Mouse (Mus musculus) forebrain, postnatal 0 days (tissue): Measurements from ENCODE around the gene Lmln. TPM values are rescaled to one million over a fixed set of nuclear protein-coding genes. Genes with fewer than 3 reads are reported as not detected.
"Not testable (repeated sequence)": the region's sequence is repeated elsewhere in the genome, so short reads cannot be mapped to it uniquely, and the experiment has no call there.

Experiments
- ATAC-seq: fragments of 200-750 bp; cut with Nextera tagmentation; 2 replicates; pipeline ENCODE4 v1.8.0; 2017; ENCODE audit warnings: mild to moderate bottlenecking, moderate library complexity
- DNase-seq: peaks from one replicate; pipeline ENCODE4 v3.0.0-alpha.2; 2015
- H3K27ac ChIP-seq: fragments of 300-500 bp; sonication (generic); 2 replicates; pipeline ENCODE4 v1.5.1; 2014; ENCODE audit warnings: low read depth, mild to moderate bottlenecking, antibody characterized with exemption, low read length, moderate library complexity, mixed read lengths
- H3K27me3 ChIP-seq: fragments of 300-500 bp; sonication (generic); 2 replicates; pipeline ENCODE4 v1.6.1; 2014; ENCODE audit warnings: mild to moderate bottlenecking, low read length, mixed read lengths; ENCODE audit not compliant: insufficient read depth
- H3K36me3 ChIP-seq: fragments of 300-500 bp; sonication (generic); 2 replicates; pipeline ENCODE4 v1.6.1; 2014; ENCODE audit warnings: mild to moderate bottlenecking, moderate library complexity; ENCODE audit not compliant: insufficient read depth
- H3K4me1 ChIP-seq: fragments of 300-500 bp; sonication (generic); 2 replicates; pipeline ENCODE4 v1.6.1; 2014; ENCODE audit warnings: antibody characterized with exemption; ENCODE audit not compliant: insufficient read depth
- H3K4me2 ChIP-seq: fragments of 300-500 bp; sonication (generic); 2 replicates; pipeline ENCODE4 v1.6.1; 2014; ENCODE audit warnings: low read depth, mild to moderate bottlenecking, moderate library complexity
- H3K4me3 ChIP-seq: fragments of 300-500 bp; sonication (generic); 2 replicates; pipeline ENCODE4 v1.5.1; 2014; ENCODE audit warnings: low read depth, low read length, mixed read lengths
- H3K9ac ChIP-seq: fragments of 300-500 bp; sonication (generic); 2 replicates; pipeline ENCODE4 v1.6.1; 2014; ENCODE audit warnings: mild to moderate bottlenecking
- H3K9me3 ChIP-seq: fragments of 300-500 bp; sonication (generic); 2 replicates; pipeline ENCODE4 v1.6.1; 2016; ENCODE audit warnings: low read length
- CTCF ChIP-seq: sonication (generic); IDR thresholded peaks from 2 replicates; pipeline ENCODE4 v1.5.1; 2016; ENCODE audit warnings: antibody characterized with exemption, control low read depth, low read depth
- WGBS: fragments of 180-500 bp; shearing (Covaris S2); extraction: QIAGEN DNeasy Blood & Tissue Kit; methylation state at CpG from one replicate; pipeline ENCODE4 v1.1.7; 2014; 5-methylcytosine and 5-hydroxymethylcytosine counted together
- polyA plus RNA-seq: library from polyadenylated mRNA; unstranded; fragments of >200 nt; fragmentation: Nextera tagmentation; extraction: Ambion mirVana; gene quantifications from 2 replicates; pipeline ENCODE4 v1.2.1, GENCODE M21; 2015
- total RNA-seq: library from RNA; depleted of rRNA; stranded (reverse); fragments of >200 nt; gene quantifications from 2 replicates; pipeline ENCODE4 v1.2.3, GENCODE M21; 2014

Lmln gene
- total and polyA plus RNA-seq, 2 experiments from 2014 or later: 3.0 to 7.3 TPM

DNA sequence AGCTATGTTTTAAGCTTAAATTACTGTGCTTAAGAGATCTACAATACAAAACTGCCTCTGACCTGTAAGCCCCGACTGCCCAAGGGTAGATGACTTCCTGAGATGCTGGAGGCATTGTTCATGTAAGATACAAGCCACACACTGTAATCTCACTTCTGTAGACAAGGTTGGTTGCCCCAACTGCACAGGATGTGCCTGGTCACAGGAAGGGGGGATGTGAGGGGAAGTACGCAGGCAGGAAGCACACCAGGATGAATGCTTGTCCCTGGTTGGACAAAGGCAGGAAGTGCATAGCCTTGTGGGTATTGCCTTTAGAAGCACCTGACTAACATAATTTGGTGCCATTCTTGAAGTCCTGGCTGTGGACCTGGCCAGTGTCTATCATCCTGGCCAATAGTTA is 19.1 kb upstream of the Lmln start:
- no peaks in the 10 kb centered on the region for H3K36me3 ChIP-seq
- H3K4me1 ChIP-seq: no peaks in the 10 kb centered on the region
- no peak for TF ChIP-seq CTCF
- no peaks in the 10 kb centered on the region for H3K27me3 ChIP-seq
- ATAC-seq (no peak), DNase-seq (no peak)
- 88% methylated on average over 2 of the region's 2 CpGs for WGBS
- no peak overlapping the region for H3K27ac ChIP-seq
- H3K9me3 ChIP-seq: no peaks in the 10 kb centered on the region
- H3K4me2 ChIP-seq: no peak overlapping the region
- no peak overlapping the region for H3K4me3 ChIP-seq
- H3K9ac ChIP-seq: no peak overlapping the region

DNA sequence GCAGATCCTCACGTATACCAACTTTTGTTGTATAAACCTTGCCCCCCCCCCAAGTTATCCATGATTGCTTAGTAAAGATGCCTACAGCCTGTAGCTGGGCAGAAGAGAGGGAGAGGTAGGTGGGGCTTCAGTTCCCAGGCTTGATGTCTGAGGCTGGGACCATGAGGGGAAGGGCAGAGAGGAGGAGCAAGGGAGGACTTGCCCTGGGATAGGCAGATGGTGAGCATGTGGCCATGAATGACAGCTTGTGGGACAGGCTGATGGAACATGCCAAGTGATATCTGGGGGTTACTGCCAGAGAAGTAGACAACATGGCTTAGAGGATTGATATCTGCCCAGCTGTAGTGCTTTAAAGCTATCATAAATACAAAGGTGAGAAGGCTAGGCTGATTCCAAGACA is 14.3 kb upstream of the Lmln start:
- DNase-seq (no peak), ATAC-seq (no peak)
- no peak for TF ChIP-seq CTCF
- H3K9ac ChIP-seq: no peak overlapping the region
- H3K9me3 ChIP-seq: no peaks in the 10 kb centered on the region
- no peak overlapping the region for H3K4me3 ChIP-seq
- no peak overlapping the region for H3K4me2 ChIP-seq
- 96% methylated on average over 1 of the region's 1 CpGs for WGBS
- H3K4me1 ChIP-seq: no peaks in the 10 kb centered on the region
- no peaks in the 10 kb centered on the region for H3K36me3 ChIP-seq
- no peaks in the 10 kb centered on the region for H3K27me3 ChIP-seq
- no peak overlapping the region for H3K27ac ChIP-seq

DNA sequence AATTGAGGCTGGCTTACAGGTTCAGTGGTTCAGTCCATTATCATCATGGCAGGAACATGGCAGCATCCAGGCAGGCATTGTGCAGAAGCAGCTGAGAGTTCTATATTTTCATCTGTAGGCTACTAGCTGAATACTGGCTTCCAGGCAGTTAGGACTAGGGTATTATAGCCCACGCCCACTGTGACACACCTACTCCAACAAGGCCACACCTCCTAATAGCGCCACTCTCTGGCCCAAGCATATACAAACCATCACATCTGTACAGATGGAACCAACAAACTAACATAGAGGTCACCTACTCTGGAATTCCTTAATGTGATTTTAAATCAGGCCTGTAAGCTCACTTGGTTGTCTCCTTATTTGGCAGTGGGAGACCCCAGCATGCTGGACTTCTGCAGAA is 13.6 kb upstream of the Lmln start:
- TF ChIP-seq CTCF: no peak
- no peaks in the 10 kb centered on the region for H3K9me3 ChIP-seq
- no peak overlapping the region for H3K9ac ChIP-seq
- DNase-seq (no peak), ATAC-seq (no peak)
- H3K4me3 ChIP-seq: no peak overlapping the region
- H3K27ac ChIP-seq: no peak overlapping the region
- H3K4me2 ChIP-seq: no peak overlapping the region
- H3K36me3 ChIP-seq: no peaks in the 10 kb centered on the region
- no peaks in the 10 kb centered on the region for H3K27me3 ChIP-seq
- WGBS: 80% methylated on average over 2 of the region's 2 CpGs
- no peaks in the 10 kb centered on the region for H3K4me1 ChIP-seq

DNA sequence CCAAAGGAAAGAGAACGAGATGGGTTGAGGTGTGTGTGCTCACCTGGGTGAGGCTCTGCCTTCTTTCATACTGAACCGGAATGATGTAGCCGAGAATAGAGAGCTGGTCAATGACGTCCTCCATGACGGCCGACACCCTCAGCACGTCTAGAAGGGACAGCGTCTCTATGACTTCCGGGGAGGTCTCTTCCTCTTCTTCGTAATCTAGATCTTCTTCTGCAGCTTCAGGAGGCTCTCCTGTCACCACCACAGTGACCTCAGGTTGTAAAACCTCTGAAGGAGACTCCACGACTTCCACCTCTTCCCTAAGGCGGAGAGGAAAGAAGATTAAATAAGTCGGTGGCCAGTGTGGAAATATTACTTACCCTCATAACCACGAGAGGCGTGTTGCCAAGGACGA is 12.5 kb upstream of the Lmln start:
- H3K4me2 ChIP-seq: no peak overlapping the region
- no peak overlapping the region for H3K9ac ChIP-seq
- H3K36me3 ChIP-seq: no peaks in the 10 kb centered on the region
- DNase-seq (no peak), ATAC-seq (no peak)
- no peaks in the 10 kb centered on the region for H3K9me3 ChIP-seq
- no peaks in the 10 kb centered on the region for H3K4me1 ChIP-seq
- WGBS: 94% methylated on average over 16 of the region's 16 CpGs
- no peak for TF ChIP-seq CTCF
- no peak overlapping the region for H3K27ac ChIP-seq
- H3K4me3 ChIP-seq: no peak overlapping the region
- H3K27me3 ChIP-seq: no peaks in the 10 kb centered on the region

DNA sequence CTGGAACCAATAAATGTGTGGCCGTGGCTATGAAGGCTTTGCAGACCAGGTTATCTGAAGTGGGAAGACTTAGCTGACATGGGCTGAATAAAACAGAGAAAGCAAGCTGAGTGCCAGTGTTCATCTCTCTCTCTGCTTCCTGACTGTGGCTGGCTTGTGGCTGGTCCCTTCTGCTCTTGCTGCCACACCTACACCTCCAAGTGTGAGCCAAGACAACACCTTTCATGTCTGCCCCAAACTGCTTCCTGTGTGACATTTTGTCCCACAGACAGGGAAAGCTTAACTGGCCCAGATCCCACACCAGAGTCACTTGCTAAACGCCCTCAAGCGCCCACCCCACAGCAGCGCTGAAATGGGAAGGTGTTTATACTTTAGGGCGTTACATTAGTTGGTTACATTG is 9.2 kb upstream of the Lmln start:
- peaks cover 4% of the 10 kb centered on the region; the same call in 1 of the 2 replicates for H3K4me1 ChIP-seq
- DNase-seq (no peak), ATAC-seq (no peak)
- H3K36me3 ChIP-seq: no peaks in the 10 kb centered on the region
- no peak overlapping the region for H3K9ac ChIP-seq
- H3K27me3 ChIP-seq: no peaks in the 10 kb centered on the region
- H3K4me3 ChIP-seq: no peak overlapping the region
- no peaks in the 10 kb centered on the region for H3K9me3 ChIP-seq
- WGBS: 72% methylated on average over 5 of the region's 5 CpGs
- H3K4me2 ChIP-seq: no peak overlapping the region
- no peak overlapping the region for H3K27ac ChIP-seq
- no peak for TF ChIP-seq CTCF

DNA sequence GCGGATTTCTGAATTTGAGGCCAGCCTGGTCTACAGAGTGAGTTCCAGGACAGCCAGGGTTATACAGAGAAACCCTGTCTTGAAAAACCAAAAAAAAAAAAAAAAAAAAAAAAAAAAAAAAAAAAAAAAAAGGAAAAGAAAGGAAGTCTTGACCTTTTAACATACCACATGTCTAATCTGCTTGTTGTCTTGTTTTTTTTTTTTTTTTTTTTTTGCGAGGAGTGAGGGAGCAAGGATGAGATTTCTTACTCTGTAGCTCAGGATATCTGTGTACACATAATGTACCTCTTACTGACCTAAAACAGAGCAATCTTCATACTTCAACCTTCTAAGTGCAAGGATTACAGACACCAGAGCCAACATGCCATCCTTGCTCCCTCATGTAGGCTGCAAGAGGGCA is 7.4 kb upstream of the Lmln start:
- H3K36me3 ChIP-seq, H3K27ac ChIP-seq, H3K4me2 ChIP-seq, H3K4me1 ChIP-seq, H3K4me3 ChIP-seq, H3K9ac ChIP-seq, ATAC-seq, H3K9me3 ChIP-seq, DNase-seq, H3K27me3 ChIP-seq: not testable (repeated sequence)
- WGBS: 91% methylated on average over 2 of the region's 2 CpGs

DNA sequence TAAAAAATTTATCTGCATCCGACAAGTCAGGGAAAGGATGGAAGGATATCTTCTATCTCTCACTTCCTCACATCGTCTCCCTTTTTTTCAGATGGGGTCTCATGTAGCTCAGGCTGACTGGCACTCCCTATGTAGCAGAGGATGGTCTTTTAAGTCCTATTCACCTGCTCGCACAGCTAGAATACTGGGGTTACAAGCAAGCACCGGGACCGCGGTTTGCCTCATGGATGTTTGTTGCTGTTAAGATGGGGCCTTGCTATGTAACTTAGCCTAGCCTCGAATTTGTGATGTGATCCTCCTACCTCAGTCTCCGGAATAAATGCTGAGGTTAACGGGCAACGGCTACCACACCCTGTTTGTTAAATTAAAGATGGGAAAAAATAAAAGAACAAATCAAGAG is 6.7 kb upstream of the Lmln start:
- H3K9ac ChIP-seq: peak overlapping the region; percentile 89; the same call in 1 of the 2 replicates
- H3K4me3 ChIP-seq: peak overlapping the region; percentile 93
- DNase-seq (no peak), ATAC-seq (no peak)
- TF ChIP-seq CTCF: no peak
- no peaks in the 10 kb centered on the region for H3K9me3 ChIP-seq
- H3K4me1 ChIP-seq: peaks cover 5% of the 10 kb centered on the region; the same call in 1 of the 2 replicates
- H3K27ac ChIP-seq: no peak overlapping the region
- H3K27me3 ChIP-seq: no peaks in the 10 kb centered on the region
- 18% methylated on average over 10 of the region's 10 CpGs for WGBS
- peak overlapping the region; percentile 57 for H3K4me2 ChIP-seq
- H3K36me3 ChIP-seq: peaks cover 16% of the 10 kb centered on the region; the same call in 1 of the 2 replicates
